Mouse (Mus musculus): ENCODE results near the gene Bach2. TPM values are rescaled to one million over a fixed set of nuclear protein-coding genes. Genes with fewer than 3 reads are reported as not detected.

The Bach2 gene
- polyA plus RNA-seq, 1 experiment from 2014 or later: 4.4 TPM

- in situ Hi-C loops (cut with MboI; ENCODE audit: low pct_unique_long_range_greater_than_20kb): no loop called here
These were observed 98.0 kb downstream of the Bach2 start for GRCm38 (mm10) chr4:32336642-32337041.

GRCm38 (mm10) chr4:32337638-32338037 is 99.0 kb downstream of the Bach2 start:
- no peak for ATAC-seq
- POLR2A ChIA-PET: no interaction called here
- H3K27me3 ChIP-seq: no peaks in the 10 kb centered on the region
- TF ChIP-seq CTCF (IDR thresholded peaks at IDR 0.05): no peak
- CTCF ChIA-PET: interaction anchor here (1.0 kb wide), 1 partner anchor 44 kb away, joined by 3 read pairs; no protein-coding TSS in a partner anchor
- no peak for DNase-seq (ENCODE audit: low read depth, low spot score)
- in situ Hi-C loops (cut with MboI; ENCODE audit: low pct_unique_long_range_greater_than_20kb): no loop called here

More at GRCm38 (mm10) chr4:32336642-32337041, 98.0 kb downstream of the Bach2 start:
- ATAC-seq: no peak
- ChIA-PET CTCF (no interaction called here), POLR2A (no interaction called here)
- no peak for TF ChIP-seq CTCF (IDR thresholded peaks at IDR 0.05)
- no peaks in the 10 kb centered on the region for H3K27me3 ChIP-seq
- DNase-seq (ENCODE audit: low read depth, low spot score): no peak

GRCm38 (mm10) chr4:32338451-32338850 is 99.8 kb downstream of the Bach2 start:
- DNase-seq (ENCODE audit: low read depth, low spot score) (no peak), ATAC-seq (no peak)
- in situ Hi-C loops (cut with MboI; ENCODE audit: low pct_unique_long_range_greater_than_20kb): no loop called here
- ChIA-PET POLR2A (no interaction called here), CTCF (interaction anchor here (1.3 kb wide), 1 partner anchor 10 kb away, joined by 3 read pairs; no protein-coding TSS in a partner anchor)
- H3K27me3 ChIP-seq: no peaks in the 10 kb centered on the region
- no peak for TF ChIP-seq CTCF (IDR thresholded peaks at IDR 0.05)

GRCm38 (mm10) chr4:32340844-32341243 is 102.2 kb downstream of the Bach2 start:
- POLR2A ChIA-PET: interaction anchor here (1.1 kb wide), 1 partner anchor 12 kb away, joined by 3 read pairs; no protein-coding TSS in a partner anchor
- H3K27me3 ChIP-seq: no peaks in the 10 kb centered on the region
- ATAC-seq (no peak), DNase-seq (ENCODE audit: low read depth, low spot score) (no peak)
- in situ Hi-C loops (cut with MboI; ENCODE audit: low pct_unique_long_range_greater_than_20kb): no loop called here
- TF ChIP-seq CTCF (IDR thresholded peaks at IDR 0.05): no peak
- CTCF ChIA-PET: no interaction called here

- CTCF ChIA-PET: interaction anchor here (1.0 kb wide), 1 partner anchor 8 kb away, joined by 3 read pairs; no protein-coding TSS in a partner anchor
- in situ Hi-C loops (cut with MboI; ENCODE audit: low pct_unique_long_range_greater_than_20kb): no loop called here
- POLR2A ChIA-PET: no interaction called here
- H3K27me3 ChIP-seq: no peaks in the 10 kb centered on the region
- TF ChIP-seq CTCF (IDR thresholded peaks at IDR 0.05): no peak
- ATAC-seq (no peak), DNase-seq (ENCODE audit: low read depth, low spot score) (no peak)
These were observed 103.7 kb downstream of the Bach2 start for GRCm38 (mm10) chr4:32342269-32342668.

- no peak for TF ChIP-seq CTCF (IDR thresholded peaks at IDR 0.05)
- no peak for DNase-seq (ENCODE audit: low read depth, low spot score)
- CTCF ChIA-PET: no interaction called here
- in situ Hi-C loops (cut with MboI; ENCODE audit: low pct_unique_long_range_greater_than_20kb): no loop called here
- no peaks in the 10 kb centered on the region for H3K27me3 ChIP-seq
- no peak for ATAC-seq
- POLR2A ChIA-PET: no interaction called here
These were observed 104.9 kb downstream of the Bach2 start for GRCm38 (mm10) chr4:32343256-32344165.

GRCm38 (mm10) chr4:32344276-32344675 is 105.7 kb downstream of the Bach2 start:
- in situ Hi-C loops (cut with MboI; ENCODE audit: low pct_unique_long_range_greater_than_20kb): no loop called here
- no peaks in the 10 kb centered on the region for H3K27me3 ChIP-seq
- CTCF ChIA-PET: no interaction called here
- no peak for DNase-seq (ENCODE audit: low read depth, low spot score)
- POLR2A ChIA-PET: no interaction called here
- TF ChIP-seq CTCF (IDR thresholded peaks at IDR 0.05): no peak
- ATAC-seq: no peak

- no peak for ATAC-seq
- CTCF ChIA-PET: no interaction called here
- no peaks in the 10 kb centered on the region for H3K27me3 ChIP-seq
- in situ Hi-C loops (cut with MboI; ENCODE audit: low pct_unique_long_range_greater_than_20kb): no loop called here
- TF ChIP-seq CTCF (IDR thresholded peaks at IDR 0.05): no peak
- no peak for DNase-seq (ENCODE audit: low read depth, low spot score)
- POLR2A ChIA-PET: no interaction called here
These were observed 108.6 kb downstream of the Bach2 start for GRCm38 (mm10) chr4:32347202-32347601.

- in situ Hi-C loops (cut with MboI; ENCODE audit: low pct_unique_long_range_greater_than_20kb): no loop called here
- ATAC-seq (no peak), DNase-seq (ENCODE audit: low read depth, low spot score) (no peak)
- no peaks in the 10 kb centered on the region for H3K27me3 ChIP-seq
- POLR2A ChIA-PET: interaction anchor here (0.7 kb wide), 1 partner anchor 186 kb away, joined by 3 read pairs; no protein-coding TSS in a partner anchor
- no peak for TF ChIP-seq CTCF (IDR thresholded peaks at IDR 0.05)
- CTCF ChIA-PET: no interaction called here
These were observed 109.1 kb downstream of the Bach2 start for GRCm38 (mm10) chr4:32347711-32348110.

GRCm38 (mm10) chr4:32349361-32349760 is 110.8 kb downstream of the Bach2 start:
- POLR2A ChIA-PET: no interaction called here
- TF ChIP-seq CTCF (IDR thresholded peaks at IDR 0.05): no peak
- in situ Hi-C loops (cut with MboI; ENCODE audit: low pct_unique_long_range_greater_than_20kb): no loop called here
- DNase-seq (ENCODE audit: low read depth, low spot score): no peak
- CTCF ChIA-PET: interaction anchor here (1.7 kb wide), 1 partner anchor 10 kb away, joined by 3 read pairs; no protein-coding TSS in a partner anchor
- ATAC-seq: no peak
- H3K27me3 ChIP-seq: no peaks in the 10 kb centered on the region

GRCm38 (mm10) chr4:32351236-32351635 is 112.6 kb downstream of the Bach2 start:
- CTCF ChIA-PET: interaction anchor here (1.7 kb wide), 1 partner anchor 9 kb away, joined by 3 read pairs; no protein-coding TSS in a partner anchor
- ATAC-seq: no peak
- no peak for TF ChIP-seq CTCF (IDR thresholded peaks at IDR 0.05)
- H3K27me3 ChIP-seq: no peaks in the 10 kb centered on the region
- POLR2A ChIA-PET: no interaction called here
- DNase-seq (ENCODE audit: low read depth, low spot score): no peak
- in situ Hi-C loops (cut with MboI; ENCODE audit: low pct_unique_long_range_greater_than_20kb): no loop called here

Measured in Patski (cell line).